Mouse (Mus musculus): ENCODE data around the gene Hcfc1. TPM values are rescaled to one million over a fixed set of nuclear protein-coding genes. Genes with fewer than 3 reads are reported as not detected.

Hcfc1 gene
- total RNA-seq (2023), result 100 to 1,000 TPM; 109 to 126 TPM

GRCm38 (mm10) chrX:73966248-73967176 lies at the start of gene Hcfc1:
Gene Hcfc1, minus strand, starts transcription at chrX:73966357.

GRCm38 (mm10) chrX:73930402-73931062 lies 35.6 kb downstream of the Hcfc1 start, which contains the start of gene Renbp:
Gene Renbp, minus strand, starts transcription at chrX:73930850.

DNA sequence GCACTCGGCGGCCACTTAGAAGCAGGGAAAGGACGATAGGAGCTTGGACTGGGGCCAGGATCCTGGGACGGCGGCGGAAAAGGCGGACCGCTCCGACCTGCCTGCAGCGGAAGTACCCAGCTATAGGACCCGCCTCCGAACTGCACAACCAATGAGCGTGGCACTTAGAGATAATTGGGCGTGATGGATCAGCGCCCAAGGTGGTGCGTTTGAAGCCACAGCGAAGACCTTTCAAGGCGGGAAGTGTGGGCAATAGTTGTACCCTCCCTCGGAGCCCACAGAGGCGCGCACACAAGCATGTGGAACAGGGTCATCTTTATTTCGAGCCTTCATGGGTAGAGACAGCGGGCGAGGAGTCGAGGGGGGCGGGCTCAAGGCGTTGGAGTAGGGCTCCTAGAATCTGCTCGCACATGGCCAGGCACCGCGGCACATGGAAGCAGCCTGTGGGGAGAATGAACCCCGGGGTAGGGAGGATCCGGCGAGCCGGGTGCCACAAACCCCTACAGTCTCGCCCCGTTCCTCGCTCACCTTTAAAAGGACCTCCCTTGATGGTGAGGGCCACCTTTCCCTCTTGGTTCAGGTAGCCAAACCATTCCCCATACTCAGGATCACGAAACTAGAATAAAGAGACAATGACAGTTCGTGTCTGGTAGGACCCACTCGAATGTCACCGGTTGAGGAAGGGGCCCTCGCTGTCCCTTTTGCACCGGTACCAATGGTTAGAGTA lies 44.2 kb downstream of the Hcfc1 start, which contains the start of the genes Arhgap4 and Naa10:
Gene Arhgap4 (minus strand): TSS at position 48 of the 727 bp plus-strand sequence.
Gene Naa10 (minus strand): TSS at position 122 of the 727 bp plus-strand sequence.

DNA sequence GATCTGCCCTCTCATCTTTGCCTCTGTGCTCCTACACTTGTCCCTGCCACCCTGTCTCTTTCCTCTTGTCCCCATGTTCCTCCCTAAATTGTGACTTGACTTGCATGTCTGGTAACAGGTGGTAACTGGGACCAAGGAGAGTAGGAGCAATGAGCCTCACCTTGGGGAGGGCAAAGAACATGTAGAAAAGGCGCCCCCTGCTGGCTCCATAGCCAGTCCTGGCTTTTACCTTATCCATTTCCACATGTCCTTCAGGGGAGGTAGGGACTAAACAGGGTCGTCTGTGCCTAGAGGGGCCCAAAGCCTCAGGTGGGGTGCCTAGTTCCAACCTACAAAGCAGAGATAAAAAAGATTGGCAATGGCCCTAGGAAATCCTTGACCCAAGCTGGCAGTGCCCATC lies 70.4 kb downstream of the Hcfc1 start, which contains the start of gene L1cam:
Gene L1cam (minus strand): TSS at position 387 of the 400 bp plus-strand sequence.

Other genes starting within 250 kb of the Hcfc1 start
- 10 to 100 TPM; 75.3 to 75.4 TPM for gene Abcd1, start 249.8 kb downstream of the Hcfc1 start, total RNA-seq (2023)
- gene Plxnb3, start 209.3 kb downstream of the Hcfc1 start, total RNA-seq (2023), result under 1 TPM in 1 of 2 experiments, not detected in 1; 0.15 TPM
- gene Srpk3, start 192.0 kb downstream of the Hcfc1 start, total RNA-seq (2023), result 100 to 1,000 TPM; 171 to 179 TPM
- 100 to 1,000 TPM; 165 to 167 TPM for gene Idh3g, start 179.5 kb downstream of the Hcfc1 start, total RNA-seq (2023)
- gene Ssr4, start 179.3 kb downstream of the Hcfc1 start, total RNA-seq (2023), result 100 to 1,000 TPM; 124 to 147 TPM
- under 1 TPM; 0.24 to 0.61 TPM for gene Pdzd4, start 141.4 kb downstream of the Hcfc1 start, total RNA-seq (2023)
- not detected for gene Avpr2, start 74.3 kb downstream of the Hcfc1 start, total RNA-seq (2023)
- 10 to 100 TPM; 13.4 to 20.8 TPM for gene L1cam, start 70.3 kb downstream of the Hcfc1 start, total RNA-seq (2023)
- gene Arhgap4, start 44.5 kb downstream of the Hcfc1 start, total RNA-seq (2023), result 100 to 1,000 TPM; 363 to 422 TPM
- 10 to 100 TPM; 71.0 to 72.1 TPM for gene Naa10, start 44.4 kb downstream of the Hcfc1 start, total RNA-seq (2023)
- 10 to 100 TPM; 22.6 to 28.2 TPM for gene Renbp, start 35.5 kb downstream of the Hcfc1 start, total RNA-seq (2023)
- 100 to 1,000 TPM; 162 to 201 TPM for gene Irak1, start 57.6 kb upstream of the Hcfc1 start, total RNA-seq (2023)
- not detected for gene Opn1mw, start 161.1 kb upstream of the Hcfc1 start, total RNA-seq (2023)
- 10 to 100 TPM; 49.9 to 61.6 TPM for gene Mecp2, start 169.0 kb upstream of the Hcfc1 start, total RNA-seq (2023)
- not detected for gene Tex28, start 201.5 kb upstream of the Hcfc1 start, total RNA-seq (2023)
- gene Tktl1, start 210.9 kb upstream of the Hcfc1 start, total RNA-seq (2023), result under 1 TPM in 1 of 2 experiments, not detected in 1; 0.36 TPM

All from B cell, adult 67 days (primary cell).